Mouse (Mus musculus) layer of hippocampus, adult 9-10 months (tissue): Measurements from ENCODE around the gene Cog4.
"Not testable (repeated sequence)": the region's sequence is repeated elsewhere in the genome, so short reads cannot be mapped to it uniquely, and the experiment has no call there.

ENCODE experiments used
- DNase-seq: peaks from one replicate; pipeline ENCODE4 v3.0.0; 2022; ENCODE audit warnings: low spot score

Cog4 gene

GRCm38 (mm10) chr8:110831956-110832355, 14.4 kb upstream of the Cog4 start:
- no peak for DNase-seq

GRCm38 (mm10) chr8:110842012-110842574, 4.3 kb upstream of the Cog4 start:
- DNase-seq = no peak

- DNase-seq = no peak
Observed at GRCm38 (mm10) chr8:110843207-110843606, 3.2 kb upstream of the Cog4 start.

- no peak for DNase-seq
Observed at GRCm38 (mm10) chr8:110844941-110845340, 1.5 kb upstream of the Cog4 start.

GRCm38 (mm10) chr8:110845821-110846404, 487 bp upstream of the Cog4 start:
- no peak for DNase-seq

GRCm38 (mm10) chr8:110847171-110847549, 760 bp downstream of the Cog4 start:
- DNase-seq = peak; percentile 5

GRCm38 (mm10) chr8:110847645-110848495, 1.5 kb downstream of the Cog4 start:
- DNase-seq = no peak

GRCm38 (mm10) chr8:110851186-110851585, 4.8 kb downstream of the Cog4 start:
- no peak for DNase-seq

GRCm38 (mm10) chr8:110856073-110856472, 9.7 kb downstream of the Cog4 start:
- not testable (repeated sequence) for DNase-seq

GRCm38 (mm10) chr8:110856760-110857461, 10.5 kb downstream of the Cog4 start:
- no peak for DNase-seq

GRCm38 (mm10) chr8:110859651-110860501, 13.5 kb downstream of the Cog4 start:
- DNase-seq = no peak

- DNase-seq = not testable (repeated sequence)
Observed at GRCm38 (mm10) chr8:110861347-110862025, 15.1 kb downstream of the Cog4 start.

- DNase-seq = no peak
Observed at GRCm38 (mm10) chr8:110870501-110870900, 24.1 kb downstream of the Cog4 start.

GRCm38 (mm10) chr8:110877862-110878261, 31.5 kb downstream of the Cog4 start:
- no peak for DNase-seq

GRCm38 (mm10) chr8:110881741-110882310, 35.4 kb downstream of the Cog4 start:
- DNase-seq = no peak

- no peak for DNase-seq
Observed at GRCm38 (mm10) chr8:110883824-110884223, 37.4 kb downstream of the Cog4 start.

GRCm38 (mm10) chr8:110886634-110887033, 40.2 kb downstream of the Cog4 start:
- no peak for DNase-seq

- DNase-seq = no peak
Observed at GRCm38 (mm10) chr8:110887551-110887950, 41.2 kb downstream of the Cog4 start.

GRCm38 (mm10) chr8:110888441-110888840, 42.0 kb downstream of the Cog4 start:
- DNase-seq = peak; percentile 18

GRCm38 (mm10) chr8:110888860-110889259, 42.5 kb downstream of the Cog4 start:
- DNase-seq = no peak
